Mouse (Mus musculus): ENCODE data around the gene Kcnq5.

- TF ChIP-seq TAL1 (IDR thresholded peaks at IDR 0.05; ENCODE audit: low read length) (no peak), GATA1 (IDR thresholded peaks at IDR 0.05; ENCODE audit: low read length) (no peak)
These were observed 409.0 kb downstream of the Kcnq5 start for GRCm38 (mm10) chr1:21552715-21553114.

Data from erythroblast, embryonic 14.5 days (primary cell).